Comparison of ENCODE assay signal across 8 mouse cellular contexts in the genomic region with DNA sequence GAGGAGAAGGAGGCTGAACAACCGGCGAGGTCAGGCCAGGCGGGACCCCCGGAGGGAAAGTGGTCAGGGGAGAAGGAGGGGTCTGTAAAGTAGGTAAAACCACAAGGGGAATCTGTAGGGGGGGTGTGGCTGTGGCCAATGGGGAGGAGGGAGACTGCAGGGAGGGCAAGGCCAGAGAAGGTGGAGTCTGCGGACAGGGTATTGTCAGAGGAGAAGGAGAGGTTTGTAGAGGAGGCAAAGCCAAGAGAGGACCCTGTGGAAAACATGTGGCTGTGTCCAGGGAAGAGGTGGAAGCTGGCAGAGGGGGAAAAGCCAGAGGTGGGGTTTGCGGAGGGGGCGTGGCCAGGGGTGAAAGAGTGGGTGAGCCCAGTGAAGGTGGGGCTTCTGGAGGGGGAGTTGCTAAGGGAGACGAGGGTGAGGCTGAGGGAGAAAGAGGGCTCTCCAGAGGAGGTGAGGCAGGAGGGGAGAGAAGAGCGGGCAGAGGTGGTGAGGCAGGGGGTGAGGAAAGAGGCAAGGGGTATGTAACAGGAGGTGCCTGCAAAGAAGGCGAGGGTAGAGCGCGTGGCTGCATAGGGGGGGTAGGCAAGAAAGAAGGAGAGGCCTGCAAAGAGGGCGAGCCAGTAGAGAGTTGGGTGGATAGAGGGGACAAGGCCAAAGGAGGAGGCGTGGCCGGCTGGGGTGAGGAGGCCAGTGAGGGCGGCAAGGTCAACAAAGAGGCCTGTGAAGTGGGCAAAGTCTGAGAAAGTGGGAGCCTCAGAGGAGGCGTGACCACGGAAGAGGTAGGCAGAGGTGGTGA. TPM values are rescaled to one million over a fixed set of nuclear protein-coding genes. Genes with fewer than 3 reads are reported as not detected.
DNase-seq lines count a peak whose midpoint lies in the region; ATAC-seq and TF ChIP-seq lines count a peak whose summit lies in the region.

No protein-coding gene starts in this region.

- TF ChIP-seq CTCF in left cerebral cortex, adult 2 months (IDR thresholded peaks at IDR 0.05), result no peak
- TF ChIP-seq CTCF in kidney, postnatal 0 days (IDR thresholded peaks at IDR 0.05; ENCODE audit: low read depth), result no peak

- H3K9ac ChIP-seq in heart, embryonic 16.5 days (ENCODE audit: low read length), result peak overlapping the region; percentile 54
- H3K9ac ChIP-seq in kidney, postnatal 0 days (ENCODE audit: low read depth, low read length), result peak overlapping the region; percentile 50; the same call in 1 of the 2 replicates

- H3K9me3 ChIP-seq in heart, embryonic 16.5 days (replicated peaks; ENCODE audit: control insufficient read depth, low read length), result no peaks in the 10 kb centered on the region; the same call in 1 of the 2 replicates
- H3K9me3 ChIP-seq in kidney, postnatal 0 days (replicated peaks; ENCODE audit: low read length), result no peaks in the 10 kb centered on the region

- peaks cover 27% of the 10 kb centered on the region for H3K4me1 ChIP-seq in heart, embryonic 16.5 days (ENCODE audit: control insufficient read depth, insufficient read depth, low read length)
- H3K4me1 ChIP-seq in kidney, postnatal 0 days (replicated peaks; ENCODE audit: insufficient read depth, low read length), result peaks cover 20% of the 10 kb centered on the region

- ATAC-seq in heart, embryonic 16.5 days (replicated peaks; ENCODE audit: extremely low read depth, insufficient read depth, low FRiP score), result peak; percentile 57
- ATAC-seq in kidney, postnatal 0 days (replicated peaks; ENCODE audit: low FRiP score, low read depth), result peak; percentile 60

- intact Hi-C loops in left cerebral cortex, adult 2 months (cut with DNase I), result loop anchor here (2.0 kb wide), 1 partner anchor 35 kb away; a partner anchor contains a TSS
- intact Hi-C loops in left cerebral cortex, postnatal 36 days (cut with DNase I), result no loop called here

- DNase-seq in left cerebral cortex, adult 2 months (ENCODE audit: extremely low spot score in 1 of 2, low spot score in 2 of 2), result no peak
- no peak for DNase-seq in left cerebral cortex, postnatal 36 days (ENCODE audit: low spot score in 2 of 2)
- peak; percentile 64 for DNase-seq in embryo, embryonic 10 days (ENCODE audit: low spot score)
- DNase-seq in kidney, postnatal 0 days (ENCODE audit: low spot score), result peak; percentile 52
- peak; percentile 81 for DNase-seq in lung, postnatal 36 days
- peak; percentile 59 for DNase-seq in retina, embryonic 14.5 days (ENCODE audit: low spot score)
- DNase-seq in MN1 (ENCODE audit: low spot score), result no peak

- WGBS in heart, embryonic 16.5 days, result 4% methylated on average over 18 of the region's 18 CpGs
- 7% methylated on average over 18 of the region's 18 CpGs for WGBS in kidney, postnatal 0 days

- no peak overlapping the region for H3K27ac ChIP-seq in left cerebral cortex, adult 2 months
- H3K27ac ChIP-seq in heart, embryonic 16.5 days (ENCODE audit: low read length), result no peak overlapping the region
- no peak overlapping the region for H3K27ac ChIP-seq in kidney, postnatal 0 days

- peak overlapping the region; percentile 32 for H3K4me3 ChIP-seq in left cerebral cortex, adult 2 months
- peak overlapping the region; percentile 41 for H3K4me3 ChIP-seq in heart, embryonic 16.5 days (ENCODE audit: low read length)
- peak overlapping the region; percentile 40 for H3K4me3 ChIP-seq in kidney, postnatal 0 days (replicated peaks; ENCODE audit: low read depth, low read length)

- H3K4me2 ChIP-seq in heart, embryonic 16.5 days (ENCODE audit: low read depth, low read length), result peak overlapping the region; percentile 76
- H3K4me2 ChIP-seq in kidney, postnatal 0 days (ENCODE audit: low read length), result peak overlapping the region; percentile 83

- H3K27me3 ChIP-seq in heart, embryonic 16.5 days (ENCODE audit: control insufficient read depth, insufficient read depth, low read length), result peaks cover 49% of the 10 kb centered on the region
- 0 out of 2 replicates have a peak, but pooled peaks cover 6% of the 10 kb centered on the region for H3K27me3 ChIP-seq in kidney, postnatal 0 days (ENCODE audit: insufficient read depth, low read length)

- no peaks in the 10 kb centered on the region; the same call in 1 of the 2 replicates for H3K36me3 ChIP-seq in heart, embryonic 16.5 days (ENCODE audit: control insufficient read depth, insufficient read depth)
- H3K36me3 ChIP-seq in kidney, postnatal 0 days (ENCODE audit: insufficient read depth, low read length), result 0 out of 2 replicates have a peak, but pooled peaks cover 3% of the 10 kb centered on the region

RNA-seq across cellular contexts. Expression of a gene that starts 3.9 kb away (rescaled TPM):
- 10 to 100 TPM; 42.9 to 46.0 TPM for total RNA-seq in left cerebral cortex, adult 2 months (2021)
- total RNA-seq in left cerebral cortex, postnatal 36 days (2021), result 10 to 100 TPM; 47.8 to 48.7 TPM
- 0.25 and 0.80 TPM in 2 replicates for polyA plus RNA-seq in heart, embryonic 16.5 days (2015; fragmentation: Nextera tagmentation; extraction: Ambion mirVana)
- polyA plus RNA-seq in kidney, postnatal 0 days (2015; fragmentation: Nextera tagmentation; extraction: Ambion mirVana), result 2.8 and 3.0 TPM in 2 replicates

RNA-seq across cellular contexts. Expression of a gene that starts 13.2 kb away (rescaled TPM):
- not detected for total RNA-seq in left cerebral cortex, adult 2 months (2021)
- total RNA-seq in left cerebral cortex, postnatal 36 days (2021), result not detected
- polyA plus RNA-seq in heart, embryonic 16.5 days (2015; fragmentation: Nextera tagmentation; extraction: Ambion mirVana), result 0.39 and 0.54 TPM in 2 replicates
- polyA plus RNA-seq in kidney, postnatal 0 days (2015; fragmentation: Nextera tagmentation; extraction: Ambion mirVana), result 1.6 and 1.8 TPM in 2 replicates

RNA-seq across cellular contexts. Expression of a gene that starts 25.1 kb away (rescaled TPM):
- 10 to 100 TPM; 98.1 to 99.1 TPM for total RNA-seq in left cerebral cortex, adult 2 months (2021)
- total RNA-seq in left cerebral cortex, postnatal 36 days (2021), result 10 to 100 TPM; 96.5 to 97.2 TPM
- 20.8 and 25.0 TPM in 2 replicates for polyA plus RNA-seq in heart, embryonic 16.5 days (2015; fragmentation: Nextera tagmentation; extraction: Ambion mirVana)
- polyA plus RNA-seq in kidney, postnatal 0 days (2015; fragmentation: Nextera tagmentation; extraction: Ambion mirVana), result 28.0 and 30.1 TPM in 2 replicates

RNA-seq across cellular contexts. Expression of a gene that starts 25.3 kb away (rescaled TPM):
- total RNA-seq in left cerebral cortex, adult 2 months (2021), result 1 to 10 TPM in 1 of 2 experiments, not detected in 1; 1.8 TPM
- total RNA-seq in left cerebral cortex, postnatal 36 days (2021), result 1 to 10 TPM in 1 of 2 experiments, not detected in 1; 1.4 TPM
- polyA plus RNA-seq in heart, embryonic 16.5 days (2015; fragmentation: Nextera tagmentation; extraction: Ambion mirVana), result 0.42 and 0.81 TPM in 2 replicates
- polyA plus RNA-seq in kidney, postnatal 0 days (2015; fragmentation: Nextera tagmentation; extraction: Ambion mirVana), result 0.97 and 1.2 TPM in 2 replicates

RNA-seq across cellular contexts. Expression of a gene that starts 34.6 kb away (rescaled TPM):
- 10 to 100 TPM in 1 of 2 experiments, 1 to 10 TPM in 1; 8.2 to 10.5 TPM for total RNA-seq in left cerebral cortex, adult 2 months (2021)
- total RNA-seq in left cerebral cortex, postnatal 36 days (2021), result 10 to 100 TPM in 1 of 2 experiments, 1 to 10 TPM in 1; 6.4 to 14.1 TPM
- 3.0 and 3.6 TPM in 2 replicates for polyA plus RNA-seq in heart, embryonic 16.5 days (2015; fragmentation: Nextera tagmentation; extraction: Ambion mirVana)
- 2.3 and 2.9 TPM in 2 replicates for polyA plus RNA-seq in kidney, postnatal 0 days (2015; fragmentation: Nextera tagmentation; extraction: Ambion mirVana)

Comparison
In these comparisons a context has a peak if more than half of its experiments do, and no peak if none do; other contexts are left out.
1. DNase-seq: peak in embryo, embryonic 10 days (single experiment), kidney, postnatal 0 days (single experiment), lung, postnatal 36 days (single experiment) and retina, embryonic 14.5 days (single experiment); none in left cerebral cortex, adult 2 months (0 of 2), left cerebral cortex, postnatal 36 days (0 of 2) and MN1 (single experiment).
2. Peak in every context shown above with its lines, with median percentiles within 50 percentile points of each other: H3K4me3 ChIP-seq.